Mouse (Mus musculus) lung, adult 2 months (tissue): ENCODE results near the gene Lrfn2. TPM values are rescaled to one million over a fixed set of nuclear protein-coding genes. Genes with fewer than 3 reads are reported as not detected.
A peak's percentile ranks its signal among the peaks of the same experiment; 100 is the strongest.

Experiments used
- DNase-seq: peaks from one replicate; pipeline ENCODE4 v3.0.0; 2022
- H3K4me1 ChIP-seq: fragments of 200-500 bp; 2 replicates; pipeline ENCODE4 v1.6.1; 2011; ENCODE audit warnings: low read length; ENCODE audit not compliant: control insufficient read depth, insufficient read depth
- H3K4me3 ChIP-seq: fragments of 200-500 bp; replicated peaks from 2 replicates; pipeline ENCODE3; 2011; ENCODE audit warnings: low read depth, mild to moderate bottlenecking, control low read depth, low read length; ENCODE audit errors: extremely low read depth
- CTCF ChIP-seq: fragments of 200-500 bp; IDR thresholded peaks from 2 replicates; pipeline ENCODE4 v1.5.1; 2011; ENCODE audit warnings: mild to moderate bottlenecking, low read length, control low read depth; ENCODE audit not compliant: insufficient read depth
- POLR2A ChIP-seq: fragments of 200-500 bp; IDR thresholded peaks from 2 replicates; pipeline ENCODE4 v1.6.1; 2011; ENCODE audit warnings: low read depth, mild to moderate bottlenecking, control low read depth, low read length, borderline replicate concordance; ENCODE audit errors: extremely low read depth
- WGBS: fragments of 180-500 bp; shearing (Covaris S2); methylation state at CpG from one replicate; pipeline ENCODE4 v1.1.7; 2018; 5-methylcytosine and 5-hydroxymethylcytosine counted together
- polyA plus RNA-seq: library from polyadenylated mRNA; depleted of rRNA; stranded (reverse); fragments of >200 nt; gene quantifications from 2 replicates; pipeline ENCODE4 v1.2.3, GENCODE M21; 2012

Lrfn2 gene
- polyA plus RNA-seq, 1 experiment = not detected

- TF ChIP-seq POLR2A = no peak
- H3K4me1 ChIP-seq = no peaks in the 10 kb centered on the region
- DNase-seq = no peak
- no peak overlapping the region for H3K4me3 ChIP-seq
- 27% methylated on average over 7 of the region's 7 CpGs for WGBS
Observed at GRCm38 (mm10) chr17:49009384-49010073, 77.3 kb downstream of the Lrfn2 start.

- TF ChIP-seq POLR2A = no peak
- TF ChIP-seq CTCF = no peak
- WGBS = 60% methylated on average over 7 of the region's 7 CpGs
- DNase-seq = no peak
- H3K4me3 ChIP-seq = no peak overlapping the region
- H3K4me1 ChIP-seq = no peaks in the 10 kb centered on the region
Observed at GRCm38 (mm10) chr17:49013876-49014600, 81.9 kb downstream of the Lrfn2 start.

GRCm38 (mm10) chr17:49015368-49015767 lies 83.2 kb downstream of the Lrfn2 start:
- DNase-seq = no peak
- 88% methylated on average over 6 of the region's 6 CpGs for WGBS
- TF ChIP-seq CTCF (no peak), POLR2A (no peak)
- Histone ChIP-seq H3K4me3 (no peak overlapping the region), H3K4me1 (no peaks in the 10 kb centered on the region)

GRCm38 (mm10) chr17:49016229-49016628 lies 84.0 kb downstream of the Lrfn2 start:
- no peak for TF ChIP-seq CTCF
- TF ChIP-seq POLR2A = no peak
- no peak for DNase-seq
- Histone ChIP-seq H3K4me1 (no peaks in the 10 kb centered on the region), H3K4me3 (no peak overlapping the region)
- 82% methylated on average over 6 of the region's 6 CpGs for WGBS

- TF ChIP-seq POLR2A (no peak), CTCF (no peak)
- 53% methylated on average over 17 of the region's 17 CpGs for WGBS
- H3K4me3 ChIP-seq = no peak overlapping the region
- no peaks in the 10 kb centered on the region for H3K4me1 ChIP-seq
- DNase-seq = no peak
Observed at GRCm38 (mm10) chr17:49017438-49018415, 85.5 kb downstream of the Lrfn2 start.

GRCm38 (mm10) chr17:49018774-49019488 lies 86.8 kb downstream of the Lrfn2 start:
- no peak for DNase-seq
- no peak for TF ChIP-seq POLR2A
- TF ChIP-seq CTCF = no peak

GRCm38 (mm10) chr17:49029556-49030268 lies 97.5 kb downstream of the Lrfn2 start:
- 35% methylated on average over 11 of the region's 11 CpGs for WGBS
- Histone ChIP-seq H3K4me1 (no peaks in the 10 kb centered on the region), H3K4me3 (no peak overlapping the region)
- TF ChIP-seq POLR2A (no peak), CTCF (no peak)
- peak; percentile 5 for DNase-seq

More at GRCm38 (mm10) chr17:49018774-49019488, 86.8 kb downstream of the Lrfn2 start:
- no peaks in the 10 kb centered on the region for H3K4me1 ChIP-seq
- 41% methylated on average over 8 of the region's 8 CpGs for WGBS
- no peak overlapping the region for H3K4me3 ChIP-seq

- Histone ChIP-seq H3K4me3 (no peak overlapping the region), H3K4me1 (no peaks in the 10 kb centered on the region)
- TF ChIP-seq POLR2A (no peak), CTCF (no peak)
- no peak for DNase-seq
- WGBS = 83% methylated on average over 7 of the region's 7 CpGs
Observed at GRCm38 (mm10) chr17:49030269-49030615, 98.1 kb downstream of the Lrfn2 start.
